Mouse (Mus musculus) CH12.LX (cell line): ENCODE results near the gene Caskin1.

ENCODE experiments used
- HCFC1 ChIP-seq: IDR thresholded peaks from 2 replicates; pipeline ENCODE4 v1.6.1; 2012; ENCODE audit warnings: low read depth, mild to moderate bottlenecking, inconsistent platforms, low read length, improper control_type of control experiment
- RCOR1 ChIP-seq: conservative IDR thresholded peaks from 2 replicates; pipeline ENCODE4 v1.6.1; 2012; ENCODE audit warnings: low read depth, mild to moderate bottlenecking, inconsistent platforms, low read length, improper control_type of control experiment
- TCF12 ChIP-seq: IDR thresholded peaks from 2 replicates; pipeline ENCODE4 v1.6.1; 2014; ENCODE audit warnings: low read depth, mild to moderate bottlenecking, inconsistent platforms, low read length, improper control_type of control experiment

DNA sequence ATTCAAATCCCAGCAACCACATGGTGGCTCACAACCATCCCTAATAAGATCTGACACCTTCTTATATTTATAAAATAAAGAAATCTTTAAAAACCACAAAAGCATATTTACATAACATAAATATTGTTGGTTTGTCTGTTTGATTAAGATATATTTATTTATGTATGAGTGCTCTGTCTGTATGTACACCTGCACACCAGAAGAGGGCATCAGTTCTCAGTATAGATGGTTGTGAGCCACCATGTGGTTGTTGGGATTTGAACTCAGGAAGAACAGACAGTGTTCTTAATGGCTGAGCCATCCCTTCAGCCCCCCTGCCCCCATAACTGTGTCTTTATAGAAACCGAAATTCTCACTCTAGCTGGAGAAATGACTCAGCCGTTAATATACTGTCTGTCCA, 56.8 kb downstream of the Caskin1 start:
- TF ChIP-seq TCF12 (no peak), RCOR1 (no peak), HCFC1 (no peak)
